Mouse (Mus musculus): ENCODE measurements around the gene Osbp2. TPM values are rescaled to one million over a fixed set of nuclear protein-coding genes. Genes with fewer than 3 reads are reported as not detected.

Gene Osbp2
- polyA plus RNA-seq, 1 experiment = 0.31 TPM

GRCm38 (mm10) chr11:3802057-3802456 is 61.6 kb downstream of the Osbp2 start:
- H3K4me3 ChIP-seq (replicated peaks) = no peak overlapping the region
- no peaks in the 10 kb centered on the region for H3K36me3 ChIP-seq (replicated peaks; ENCODE audit: low read length)
- H3K4me1 ChIP-seq = no peaks in the 10 kb centered on the region
- TF ChIP-seq FLI1 (IDR thresholded peaks at IDR 0.05; ENCODE audit: low read length) (no peak), GATA1 (IDR thresholded peaks at IDR 0.05; ENCODE audit: borderline replicate concordance, low read length) (no peak)
- peaks cover 20% of the 10 kb centered on the region for H3K9me3 ChIP-seq
- H3K27me3 ChIP-seq (replicated peaks) = peaks cover 9% of the 10 kb centered on the region

- Histone ChIP-seq H3K27me3 (replicated peaks) (peaks cover 11% of the 10 kb centered on the region), H3K4me1 (no peaks in the 10 kb centered on the region), H3K36me3 (replicated peaks; ENCODE audit: low read length) (no peaks in the 10 kb centered on the region), H3K4me3 (replicated peaks) (no peak overlapping the region), H3K9me3 (peaks cover 35% of the 10 kb centered on the region)
- TF ChIP-seq FLI1 (IDR thresholded peaks at IDR 0.05; ENCODE audit: low read length) (no peak), GATA1 (IDR thresholded peaks at IDR 0.05; ENCODE audit: borderline replicate concordance, low read length) (no peak)
Measured at GRCm38 (mm10) chr11:3797631-3798215, 66.0 kb downstream of the Osbp2 start.

DNA sequence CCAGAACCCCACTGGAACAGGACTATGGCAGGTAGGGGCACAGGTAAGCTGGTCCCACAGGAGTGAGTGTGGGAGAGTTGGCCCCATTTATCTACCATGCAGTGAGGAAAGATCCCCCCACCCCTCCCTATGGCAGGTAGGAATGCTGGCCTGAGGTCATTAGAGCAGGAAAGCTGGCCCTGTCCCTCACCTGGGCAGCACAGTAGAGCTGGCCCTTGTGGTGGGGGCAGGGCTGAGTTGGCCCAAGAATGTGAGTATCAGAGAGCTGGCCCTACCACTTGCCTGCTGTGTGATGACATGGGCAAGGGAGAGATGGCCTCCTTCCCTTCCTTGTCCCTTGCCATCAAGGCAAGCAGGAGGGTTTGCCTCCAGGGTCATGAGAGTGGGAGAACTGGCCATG is 73.0 kb downstream of the Osbp2 start:
- no peak for TF ChIP-seq GATA1 (IDR thresholded peaks at IDR 0.05; ENCODE audit: borderline replicate concordance, low read length)
- TF ChIP-seq FLI1 (IDR thresholded peaks at IDR 0.05; ENCODE audit: low read length) = no peak
- Histone ChIP-seq H3K27me3 (replicated peaks) (peaks cover 23% of the 10 kb centered on the region), H3K36me3 (replicated peaks; ENCODE audit: low read length) (no peaks in the 10 kb centered on the region)

GRCm38 (mm10) chr11:3789919-3790318 is 73.8 kb downstream of the Osbp2 start:
- Histone ChIP-seq H3K4me1 (no peaks in the 10 kb centered on the region), H3K9me3 (peaks cover 11% of the 10 kb centered on the region), H3K36me3 (replicated peaks; ENCODE audit: low read length) (no peaks in the 10 kb centered on the region), H3K27me3 (replicated peaks) (peaks cover 27% of the 10 kb centered on the region), H3K4me3 (replicated peaks) (no peak overlapping the region)
- TF ChIP-seq FLI1 (IDR thresholded peaks at IDR 0.05; ENCODE audit: low read length) = no peak
- TF ChIP-seq GATA1 (IDR thresholded peaks at IDR 0.05; ENCODE audit: borderline replicate concordance, low read length) = no peak

More for the DNA sequence above, 73.0 kb downstream of the Osbp2 start:
- peaks cover 11% of the 10 kb centered on the region for H3K9me3 ChIP-seq
- no peaks in the 10 kb centered on the region for H3K4me1 ChIP-seq
- H3K4me3 ChIP-seq (replicated peaks) = no peak overlapping the region

DNA sequence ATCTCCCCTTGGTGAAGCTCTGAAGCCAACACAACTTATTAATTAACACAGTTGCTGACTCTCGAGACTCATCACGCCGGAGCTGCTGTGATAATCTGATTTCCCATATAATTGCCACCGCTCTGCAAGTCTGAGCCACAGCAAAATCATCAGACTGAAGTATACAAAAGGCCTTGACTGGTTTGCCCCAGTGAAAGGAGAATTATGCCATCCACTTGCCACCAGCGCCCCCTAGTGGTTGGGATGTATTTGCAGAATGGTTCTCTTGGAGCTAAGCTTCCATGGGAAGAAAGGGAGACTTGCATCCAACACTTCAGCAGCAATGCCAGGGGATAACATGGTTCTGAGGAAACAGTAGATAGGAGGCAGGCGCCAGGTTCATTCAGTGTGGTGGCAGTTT is 77.1 kb downstream of the Osbp2 start:
- H3K27me3 ChIP-seq (replicated peaks) = peaks cover 25% of the 10 kb centered on the region
- peaks cover 6% of the 10 kb centered on the region; the same call in 1 of the 2 replicates for H3K9me3 ChIP-seq
- H3K4me3 ChIP-seq (replicated peaks) = no peak overlapping the region
- no peaks in the 10 kb centered on the region for H3K4me1 ChIP-seq
- H3K36me3 ChIP-seq (replicated peaks; ENCODE audit: low read length) = no peaks in the 10 kb centered on the region
- TF ChIP-seq FLI1 (IDR thresholded peaks at IDR 0.05; ENCODE audit: low read length) (no peak), GATA1 (IDR thresholded peaks at IDR 0.05; ENCODE audit: borderline replicate concordance, low read length) (no peak)

DNA sequence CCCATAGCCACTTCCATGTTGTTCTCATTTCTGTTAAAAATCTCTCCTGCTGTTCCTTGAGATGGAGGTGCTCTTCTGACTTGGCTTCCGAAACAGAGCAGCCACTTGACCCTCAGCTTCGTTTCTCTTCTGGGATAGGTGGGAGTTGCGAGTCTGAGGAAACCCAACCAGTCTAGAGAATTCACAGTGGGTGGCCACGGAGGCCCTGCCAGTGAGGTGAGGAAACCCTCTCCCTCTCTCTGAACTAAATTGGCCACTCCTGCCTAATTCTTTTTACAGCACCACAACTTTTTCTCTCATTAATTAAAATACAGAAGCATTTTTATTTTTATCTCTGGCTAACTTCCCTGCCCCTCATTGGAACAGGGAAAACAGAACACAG is 88.4 kb downstream of the Osbp2 start:
- Histone ChIP-seq H3K4me1 (peaks cover 15% of the 10 kb centered on the region), H3K4me3 (replicated peaks) (no peak overlapping the region), H3K36me3 (replicated peaks; ENCODE audit: low read length) (no peaks in the 10 kb centered on the region), H3K27me3 (replicated peaks) (peaks cover 60% of the 10 kb centered on the region), H3K9me3 (peaks cover 18% of the 10 kb centered on the region)
- no peak for TF ChIP-seq GATA1 (IDR thresholded peaks at IDR 0.05; ENCODE audit: borderline replicate concordance, low read length)
- TF ChIP-seq FLI1 (IDR thresholded peaks at IDR 0.05; ENCODE audit: low read length) = no peak

- TF ChIP-seq GATA1 (IDR thresholded peaks at IDR 0.05; ENCODE audit: borderline replicate concordance, low read length) = no peak
- no peak for TF ChIP-seq FLI1 (IDR thresholded peaks at IDR 0.05; ENCODE audit: low read length)
- H3K4me1 ChIP-seq = peaks cover 15% of the 10 kb centered on the region
- peaks cover 62% of the 10 kb centered on the region for H3K27me3 ChIP-seq (replicated peaks)
- H3K4me3 ChIP-seq (replicated peaks) = peak overlapping the region; percentile 46
- H3K36me3 ChIP-seq (replicated peaks; ENCODE audit: low read length) = no peaks in the 10 kb centered on the region
- H3K9me3 ChIP-seq = peaks cover 18% of the 10 kb centered on the region
Measured at GRCm38 (mm10) chr11:3774463-3775262, 89.0 kb downstream of the Osbp2 start.

- Histone ChIP-seq H3K9me3 (peaks cover 23% of the 10 kb centered on the region), H3K4me3 (replicated peaks) (no peak overlapping the region), H3K27me3 (replicated peaks) (peaks cover 69% of the 10 kb centered on the region), H3K4me1 (peaks cover 15% of the 10 kb centered on the region), H3K36me3 (replicated peaks; ENCODE audit: low read length) (no peaks in the 10 kb centered on the region)
- TF ChIP-seq FLI1 (IDR thresholded peaks at IDR 0.05; ENCODE audit: low read length) (no peak), GATA1 (IDR thresholded peaks at IDR 0.05; ENCODE audit: borderline replicate concordance, low read length) (no peak)
Measured at GRCm38 (mm10) chr11:3773782-3774462, 89.8 kb downstream of the Osbp2 start.

- Histone ChIP-seq H3K36me3 (replicated peaks; ENCODE audit: low read length) (no peaks in the 10 kb centered on the region), H3K4me1 (peaks cover 15% of the 10 kb centered on the region), H3K9me3 (peaks cover 23% of the 10 kb centered on the region), H3K27me3 (replicated peaks) (peaks cover 77% of the 10 kb centered on the region), H3K4me3 (replicated peaks) (peak overlapping the region; percentile 6)
- TF ChIP-seq GATA1 (IDR thresholded peaks at IDR 0.05; ENCODE audit: borderline replicate concordance, low read length) (no peak), FLI1 (IDR thresholded peaks at IDR 0.05; ENCODE audit: low read length) (no peak)
Measured at GRCm38 (mm10) chr11:3773136-3773535, 90.6 kb downstream of the Osbp2 start.

DNA sequence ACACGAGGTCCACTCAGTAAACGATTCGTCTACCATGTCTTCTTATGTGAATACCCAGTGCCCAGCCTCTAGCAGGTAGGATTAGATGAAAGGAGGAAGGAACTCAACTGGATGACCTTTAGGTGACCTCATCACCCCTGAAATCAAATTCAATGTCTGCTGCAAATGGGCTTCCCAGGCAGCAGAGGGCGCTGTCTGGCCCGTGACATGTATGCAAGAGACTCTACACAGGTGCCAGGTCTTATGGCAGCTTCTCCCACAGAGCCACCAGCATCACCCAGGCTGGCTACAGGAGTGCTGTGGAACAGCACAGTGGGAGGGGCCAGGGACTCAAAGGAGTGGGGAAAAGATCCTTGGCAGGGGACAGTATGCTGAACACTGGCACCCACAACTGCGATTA is 92.4 kb downstream of the Osbp2 start:
- Histone ChIP-seq H3K4me3 (replicated peaks) (no peak overlapping the region), H3K4me1 (peaks cover 15% of the 10 kb centered on the region), H3K27me3 (replicated peaks) (peaks cover 78% of the 10 kb centered on the region), H3K9me3 (peaks cover 16% of the 10 kb centered on the region), H3K36me3 (replicated peaks; ENCODE audit: low read length) (no peaks in the 10 kb centered on the region)
- no peak for TF ChIP-seq FLI1 (IDR thresholded peaks at IDR 0.05; ENCODE audit: low read length)
- no peak for TF ChIP-seq GATA1 (IDR thresholded peaks at IDR 0.05; ENCODE audit: borderline replicate concordance, low read length)
